18 mouse cellular contexts compared by ENCODE assay signal in genomic region chr16:23181487-23181886, GRCm38 (mm10). TPM values are rescaled to one million over a fixed set of nuclear protein-coding genes. Genes with fewer than 3 reads are reported as not detected.
DNase-seq lines count a peak whose midpoint lies in the region; ATAC-seq and TF ChIP-seq lines count a peak whose summit lies in the region.
"Had no signal": no experiment of that assay in that cellular context is flagged by ENCODE, and none has a peak within 500 bp of the region (broad histone marks: within the 10 kb centered on the region; RNA-seq: fewer than 3 reads in every experiment).

No protein-coding gene starts in this region.

- no peaks in the 10 kb centered on the region for H3K9me3 ChIP-seq in heart, embryonic 11.5 days (replicated peaks; ENCODE audit: control insufficient read depth, low read length)
- H3K9me3 ChIP-seq: embryonic facial prominence, embryonic 15.5 days; intestine, embryonic 15.5 days; limb, embryonic 15.5 days had no signal

- no peak for TF ChIP-seq EP300 in heart, adult 2 months (IDR thresholded peaks at IDR 0.05; ENCODE audit: insufficient read depth, low read depth, low read length)

- intact Hi-C loops in heart, adult 2 months (cut with DNase I): no loop called here

- no peak overlapping the region for H3K4me2 ChIP-seq in heart, embryonic 11.5 days
- H3K4me2 ChIP-seq: embryonic facial prominence, embryonic 15.5 days; intestine, embryonic 15.5 days; limb, embryonic 15.5 days had no signal

- WGBS in heart, adult 2 months: 67% methylated on average over 3 of the region's 3 CpGs
- WGBS in heart, embryonic 11.5 days (ENCODE audit: insufficient replicate concordance): 75% methylated on average over 3 of the region's 3 CpGs

- no peaks in the 10 kb centered on the region for H3K79me2 ChIP-seq in heart, adult 2 months (replicated peaks; ENCODE audit: control insufficient read depth, insufficient read depth, low read length)

- no peak for TF ChIP-seq POLR2A in heart, adult 2 months (IDR thresholded peaks at IDR 0.05; ENCODE audit: insufficient read depth, low read depth, low read length)

- ATAC-seq in heart, embryonic 11.5 days (replicated peaks; ENCODE audit: insufficient number of reproducible peaks, low FRiP score, low TSS enrichment): no peak
- ATAC-seq in common myeloid progenitor, adult 5-6 weeks (replicated peaks; ENCODE audit: low read depth, poor library complexity, severe bottlenecking): peak; percentile 47
- ATAC-seq in neutrophil, adult 5-6 weeks (ENCODE audit: extremely low read depth, insufficient number of reproducible peaks, low FRiP score, poor library complexity, severe bottlenecking): peak; percentile 46; the same call in 1 of the 2 replicates
- ATAC-seq: forebrain, embryonic 16.5 days; intestine, embryonic 15.5 days had no signal

- H3K4me1 ChIP-seq in heart, adult 2 months (ENCODE audit: control insufficient read depth, insufficient read depth, low read length): peaks cover 5% of the 10 kb centered on the region
- no peaks in the 10 kb centered on the region for H3K4me1 ChIP-seq in heart, embryonic 11.5 days (ENCODE audit: control insufficient read depth, insufficient read depth, low read length)
- H3K4me1 ChIP-seq: embryonic facial prominence, embryonic 15.5 days; intestine, embryonic 15.5 days; limb, embryonic 15.5 days had no signal

- H3K36me3 ChIP-seq in heart, adult 2 months (ENCODE audit: control insufficient read depth, insufficient read depth, low read length): no peaks in the 10 kb centered on the region
- H3K36me3 ChIP-seq in heart, embryonic 11.5 days (ENCODE audit: control insufficient read depth, insufficient read depth, low read length): no peaks in the 10 kb centered on the region
- H3K36me3 ChIP-seq: embryonic facial prominence, embryonic 15.5 days; intestine, embryonic 15.5 days; limb, embryonic 15.5 days had no signal

- TF ChIP-seq CTCF in heart, adult 2 months (IDR thresholded peaks at IDR 0.05): no peak

- no peak overlapping the region for H3K9ac ChIP-seq in heart, adult 2 months (ENCODE audit: low read depth, low read length)
- no peak overlapping the region for H3K9ac ChIP-seq in heart, embryonic 11.5 days (ENCODE audit: low read depth, low read length)
- H3K9ac ChIP-seq: embryonic facial prominence, embryonic 15.5 days; intestine, embryonic 15.5 days; limb, embryonic 15.5 days had no signal

- no peak for DNase-seq in heart, adult 2 months
- peak; percentile 91 for DNase-seq in CD4-positive helper T cell, adult 2 months (ENCODE audit: low read depth, low spot score)
- DNase-seq in frontal cortex, adult 2 months (ENCODE audit: extremely low spot score in 1 of 2, low spot score in 1 of 2): no peak
- DNase-seq in cerebellum, postnatal 10 days: no peak
- DNase-seq in adrenal gland, adult (ENCODE audit: inconsistent age in 2 of 2, low spot score in 1 of 2): no peak
- DNase-seq: adrenal gland, adult 2 months; heart, postnatal 10 days; lung, postnatal 10 days; right cerebral cortex, postnatal 25 days had no signal

- H3K27ac ChIP-seq in heart, adult 2 months: peak overlapping the region; percentile 6; the same call in 1 of the 2 replicates
- no peak overlapping the region for H3K27ac ChIP-seq in heart, embryonic 11.5 days (ENCODE audit: low read depth, low read length)
- H3K27ac ChIP-seq: embryonic facial prominence, embryonic 15.5 days; intestine, embryonic 15.5 days; limb, embryonic 15.5 days; stomach, postnatal 0 days had no signal

- H3K27me3 ChIP-seq in heart, adult 2 months (ENCODE audit: control insufficient read depth, insufficient read depth, low read length): no peaks in the 10 kb centered on the region
- no peaks in the 10 kb centered on the region for H3K27me3 ChIP-seq in heart, embryonic 11.5 days (ENCODE audit: control insufficient read depth, insufficient read depth, low read length)
- H3K27me3 ChIP-seq: embryonic facial prominence, embryonic 15.5 days; intestine, embryonic 15.5 days; limb, embryonic 15.5 days had no signal

- no peak overlapping the region for H3K4me3 ChIP-seq in heart, adult 2 months
- H3K4me3 ChIP-seq in heart, embryonic 11.5 days (ENCODE audit: low read depth, low read length): no peak overlapping the region
- H3K4me3 ChIP-seq: embryonic facial prominence, embryonic 15.5 days; intestine, embryonic 15.5 days; limb, embryonic 15.5 days had no signal

RNA-seq across cellular contexts. Expression of gene Adipoq, which starts 35.2 kb away (rescaled TPM):
- 10 to 100 TPM in 1 of 2 experiments, 1 to 10 TPM in 1; 5.9 to 13.6 TPM for total RNA-seq in heart, adult 2 months (2021)
- 26.4 and 52.5 TPM in 2 replicates for polyA plus RNA-seq in heart, adult 2 months (2012; rRNA removed)
- 0.16 TPM in 1 of 2 replicates, not detected in the other for polyA plus RNA-seq in heart, embryonic 11.5 days (2014; fragmentation: Nextera tagmentation; extraction: Ambion mirVana)
- total RNA-seq in common myeloid progenitor, adult 5-6 weeks (2017): not detected in 2 replicates
- not detected in 2 replicates for total RNA-seq in neutrophil, adult 5-6 weeks (2017)
- 0.16 and 0.25 TPM in 2 replicates for polyA plus RNA-seq in frontal cortex, adult 2 months (2012; rRNA removed)
- total RNA-seq: left cerebral cortex, adult 8-10 months had no signal
- polyA plus RNA-seq: forebrain, embryonic 16.5 days; intestine, embryonic 15.5 days; limb, embryonic 15.5 days; stomach, postnatal 0 days had no signal

RNA-seq across cellular contexts. Expression of gene St6gal1, which starts 43.1 kb away (rescaled TPM):
- 1 to 10 TPM; 8.4 to 9.9 TPM for total RNA-seq in heart, adult 2 months (2021)
- polyA plus RNA-seq in heart, adult 2 months (2012; rRNA removed): 6.0 and 9.9 TPM in 2 replicates
- polyA plus RNA-seq in heart, embryonic 11.5 days (2014; fragmentation: Nextera tagmentation; extraction: Ambion mirVana): 16.3 and 18.5 TPM in 2 replicates
- total RNA-seq in common myeloid progenitor, adult 5-6 weeks (2017): 0.34 and 0.41 TPM in 2 replicates
- total RNA-seq in neutrophil, adult 5-6 weeks (2017): 137 and 141 TPM in 2 replicates
- polyA plus RNA-seq in frontal cortex, adult 2 months (2012; rRNA removed): 15.8 and 19.8 TPM in 2 replicates

RNA-seq across cellular contexts. Expression of gene Rfc4, which starts 54.0 kb away (rescaled TPM):
- 1 to 10 TPM; 6.2 to 7.3 TPM for total RNA-seq in heart, adult 2 months (2021)
- 1.5 and 1.6 TPM in 2 replicates for polyA plus RNA-seq in heart, adult 2 months (2012; rRNA removed)
- polyA plus RNA-seq in heart, embryonic 11.5 days (2014; fragmentation: Nextera tagmentation; extraction: Ambion mirVana): 106 and 117 TPM in 2 replicates
- total RNA-seq in common myeloid progenitor, adult 5-6 weeks (2017): 67.1 and 71.7 TPM in 2 replicates
- 6.8 and 7.1 TPM in 2 replicates for total RNA-seq in neutrophil, adult 5-6 weeks (2017)
- polyA plus RNA-seq in frontal cortex, adult 2 months (2012; rRNA removed): 2.7 TPM in 2 replicates
- polyA plus RNA-seq: adrenal gland, adult 2 months had no signal

Comparison
In these comparisons a context has a peak if more than half of its experiments do, and no peak if none do; other contexts are left out.
1. RNA of gene St6gal1, which starts 43.1 kb away (total RNA-seq): 137 to 141 TPM in neutrophil, adult 5-6 weeks; 8.4 to 9.9 TPM in heart, adult 2 months and 0.34 to 0.41 TPM in common myeloid progenitor, adult 5-6 weeks; every median in the first group is over 10 times any median in the second.